Mouse (Mus musculus): ENCODE results near the gene Exoc3. TPM values are rescaled to one million over a fixed set of nuclear protein-coding genes. Genes with fewer than 3 reads are reported as not detected.
A peak's percentile ranks its signal among the peaks of the same experiment; 100 is the strongest.

The Exoc3 gene
- 10 to 100 TPM; 27.7 to 29.6 TPM for total RNA-seq (2021)
- long read RNA-seq, experiment 1, full-length matches to known transcripts, result 19 of 81 reads
- long read RNA-seq, experiment 1, partial matches to known transcripts, result 4 of 81 reads
- long read RNA-seq, experiment 1, other reads (novel, unspliced or antisense), result 58 of 81 reads
- long read RNA-seq, experiment 2, full-length matches to known transcripts, result 13 of 82 reads
- long read RNA-seq, experiment 2, partial matches to known transcripts, result 5 of 82 reads
- long read RNA-seq, experiment 2, other reads (novel, unspliced or antisense), result 64 of 82 reads

DNA sequence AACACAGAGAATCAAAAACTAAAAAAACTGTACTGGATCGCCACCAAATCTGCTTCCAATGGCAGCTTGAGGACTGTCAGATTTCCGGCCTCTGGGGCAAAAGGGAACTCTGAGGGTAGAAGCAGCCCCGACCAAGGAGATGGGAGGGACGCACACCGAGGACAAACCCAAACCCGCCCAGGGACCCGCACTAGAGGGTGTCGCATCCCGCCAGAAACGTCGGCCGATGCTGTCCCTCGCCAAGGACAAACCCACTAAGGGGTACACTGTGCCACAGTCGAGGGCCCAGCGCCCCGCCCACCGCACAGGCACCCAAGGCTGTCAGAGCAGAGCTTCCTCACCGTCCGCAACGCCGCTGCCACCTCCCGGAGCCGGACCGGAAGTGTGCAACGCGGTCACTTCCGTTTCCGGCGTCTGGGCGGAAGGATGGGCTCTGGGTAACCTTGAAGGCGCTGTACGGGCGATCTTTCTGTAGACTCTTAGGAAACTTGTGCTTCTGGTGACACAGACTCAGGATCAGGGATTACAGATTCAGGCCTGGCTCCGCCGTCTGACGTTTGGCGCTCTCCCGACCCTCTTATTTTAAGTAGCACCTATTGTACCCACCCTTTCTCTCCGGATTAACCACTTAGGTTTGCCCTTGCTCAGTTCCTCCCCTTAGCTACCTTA, at the start of gene Exoc3:
Gene Exoc3 (minus strand): TSS at position 416 of the 669 bp plus-strand sequence.
- intact Hi-C loops (cut with DNase I), result no loop called here
- DNase-seq, result peak; percentile 84 to 85

DNA sequence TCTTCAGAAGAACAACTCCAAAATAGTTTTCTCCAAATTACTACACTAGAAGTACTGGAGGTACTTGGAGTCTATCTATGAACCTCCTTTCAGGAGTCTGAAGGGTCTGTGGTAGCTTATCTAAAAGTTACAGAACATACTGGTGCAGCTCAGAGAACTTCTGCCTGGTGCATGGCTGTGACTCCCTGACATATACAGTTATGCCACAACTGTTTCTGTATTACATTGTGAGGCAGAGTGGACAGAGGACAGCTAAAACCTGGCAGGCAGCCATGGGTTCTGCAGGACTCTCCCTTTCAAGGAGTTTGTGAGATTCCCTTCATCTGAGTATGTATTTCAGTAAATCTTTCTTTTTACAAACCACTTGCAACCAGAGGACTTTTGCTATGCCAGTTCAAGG, 38.0 kb upstream of the Exoc3 start:
- intact Hi-C loops (cut with DNase I), result no loop called here
- DNase-seq, result no peak

DNA sequence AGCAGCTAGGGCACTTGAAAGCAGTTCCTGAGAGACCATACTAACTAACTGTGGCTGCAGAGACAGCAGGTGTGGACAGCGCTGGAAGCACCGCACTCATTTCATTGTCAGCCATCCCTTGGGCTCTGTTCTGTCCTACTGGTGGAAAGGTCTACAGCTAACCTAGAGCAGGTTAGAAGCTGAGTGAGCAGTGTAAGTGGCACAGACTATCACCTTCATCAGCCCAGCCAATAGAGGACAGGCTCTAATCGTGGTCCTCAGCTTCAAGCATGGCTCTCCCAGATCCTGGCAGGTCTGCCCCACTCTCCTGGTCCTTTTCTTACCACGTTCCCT, 37.3 kb upstream of the Exoc3 start:
- intact Hi-C loops (cut with DNase I), result no loop called here

DNA sequence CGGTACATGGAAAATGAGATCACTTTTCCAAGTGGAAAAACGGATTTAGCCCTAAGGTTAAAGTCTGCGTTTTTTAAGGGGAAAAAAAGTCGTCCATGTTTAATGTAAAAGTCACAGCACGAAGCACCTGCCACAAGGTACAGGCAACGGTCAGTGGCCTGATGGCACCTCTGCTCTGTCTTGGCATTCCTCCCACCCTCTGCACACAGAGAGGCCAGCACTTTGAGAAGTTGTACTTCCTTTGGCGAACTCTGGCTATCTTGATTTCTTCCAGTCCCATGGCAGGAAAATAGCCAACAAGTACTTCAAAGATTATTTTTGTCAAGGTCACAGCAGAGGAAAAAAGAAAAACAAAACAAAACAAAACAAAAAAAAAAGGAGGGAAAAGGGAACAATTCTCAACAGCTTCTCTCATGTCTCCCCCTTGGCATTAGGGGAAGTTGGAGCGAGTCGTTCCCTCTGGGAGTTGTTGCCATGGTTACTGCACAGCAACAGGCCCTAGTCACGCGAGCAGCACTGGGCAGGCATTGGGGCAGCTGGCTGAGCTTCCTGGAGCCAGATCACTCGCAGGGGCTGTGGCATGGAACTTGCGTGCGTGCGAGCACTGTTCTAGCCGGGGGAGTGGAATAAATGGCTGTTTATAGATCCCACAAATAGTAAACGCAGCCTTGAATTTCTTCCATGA, 36.8 kb upstream of the Exoc3 start:
- peak; percentile 30 to 45 for DNase-seq
- intact Hi-C loops (cut with DNase I), result no loop called here

More for the DNA sequence above, 37.3 kb upstream of the Exoc3 start:
- no peak for DNase-seq

DNA sequence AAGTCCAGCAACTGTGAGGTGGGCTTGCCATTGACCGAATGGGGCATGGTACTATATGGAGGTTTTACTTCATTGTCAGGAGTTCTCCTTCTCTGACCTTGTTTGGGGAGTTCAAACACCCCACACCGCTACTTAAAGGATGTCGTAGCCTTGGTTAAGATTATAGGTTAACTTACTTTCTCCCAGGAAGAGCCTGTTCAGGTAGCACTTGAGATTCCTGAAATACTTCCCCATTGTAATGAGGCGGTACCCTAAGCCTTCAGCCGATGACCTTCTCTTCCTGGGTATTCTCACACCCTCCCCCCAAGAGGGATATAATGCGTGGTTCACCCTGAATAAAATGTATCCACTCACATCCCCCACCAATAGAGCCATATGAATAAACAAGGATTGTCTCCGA, 29.0 kb upstream of the Exoc3 start:
- intact Hi-C loops (cut with DNase I), result no loop called here

DNA sequence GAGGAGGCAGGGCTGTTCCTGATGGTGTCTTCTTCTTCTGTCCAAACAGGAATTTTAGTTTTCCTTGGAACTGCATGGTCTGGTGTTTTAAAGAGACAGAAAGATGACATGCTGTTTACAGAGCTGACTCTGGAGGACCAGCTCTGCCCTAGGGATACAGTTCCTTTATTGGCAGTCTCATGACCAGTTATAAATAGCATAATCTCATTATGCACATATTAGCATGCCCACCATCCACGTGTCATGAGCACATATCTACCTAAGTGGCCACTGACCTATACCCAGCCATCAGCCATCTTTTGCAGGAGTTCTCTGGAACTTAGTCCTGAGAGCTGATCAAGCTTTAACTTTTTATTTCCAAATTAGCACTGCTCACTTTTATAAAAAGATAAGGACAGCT, 12.1 kb upstream of the Exoc3 start:
- intact Hi-C loops (cut with DNase I), result no loop called here

More for the DNA sequence above, 29.0 kb upstream of the Exoc3 start:
- DNase-seq, result no peak

DNA sequence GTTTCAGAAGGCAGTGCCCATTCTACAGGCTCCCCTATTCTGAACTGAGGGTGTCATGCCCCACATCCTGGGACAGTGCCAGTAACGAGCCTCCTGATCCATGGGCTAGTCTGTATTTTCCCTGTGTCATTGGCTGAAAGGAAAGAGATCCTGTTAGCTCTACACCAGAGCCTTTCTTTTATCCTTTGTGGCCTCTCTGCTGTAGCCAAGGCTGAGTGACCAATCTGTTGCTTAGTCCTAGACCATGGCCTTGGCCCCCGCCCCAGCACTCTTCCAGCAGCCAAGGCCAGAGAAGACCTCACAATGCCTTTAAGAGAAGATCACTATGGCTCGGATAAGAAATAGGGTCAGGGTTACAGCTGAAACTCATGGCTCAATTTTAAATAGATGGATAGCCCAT, 9.9 kb upstream of the Exoc3 start:
- DNase-seq, result no peak
- intact Hi-C loops (cut with DNase I), result no loop called here

More for the DNA sequence above, 12.1 kb upstream of the Exoc3 start:
- no peak for DNase-seq

DNA sequence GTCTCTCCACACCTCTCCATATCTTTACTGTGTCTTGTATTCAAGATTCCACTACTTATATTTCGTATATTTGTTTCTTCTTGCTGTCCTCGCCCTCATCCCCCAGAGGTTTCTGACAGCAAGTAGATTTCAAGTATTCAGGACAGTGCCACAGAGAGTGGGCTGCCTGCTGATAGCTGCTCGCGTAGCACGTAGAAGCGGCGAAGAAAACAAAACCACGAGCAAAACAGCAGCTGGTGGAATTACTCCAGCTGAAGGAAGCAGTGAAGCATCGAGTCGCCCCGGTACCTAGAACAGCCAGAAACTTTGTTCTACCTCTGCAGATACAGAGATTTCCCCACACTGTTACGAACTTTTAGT, 434 bp upstream of the Exoc3 start:
- intact Hi-C loops (cut with DNase I), result no loop called here
- DNase-seq, result no peak

DNA sequence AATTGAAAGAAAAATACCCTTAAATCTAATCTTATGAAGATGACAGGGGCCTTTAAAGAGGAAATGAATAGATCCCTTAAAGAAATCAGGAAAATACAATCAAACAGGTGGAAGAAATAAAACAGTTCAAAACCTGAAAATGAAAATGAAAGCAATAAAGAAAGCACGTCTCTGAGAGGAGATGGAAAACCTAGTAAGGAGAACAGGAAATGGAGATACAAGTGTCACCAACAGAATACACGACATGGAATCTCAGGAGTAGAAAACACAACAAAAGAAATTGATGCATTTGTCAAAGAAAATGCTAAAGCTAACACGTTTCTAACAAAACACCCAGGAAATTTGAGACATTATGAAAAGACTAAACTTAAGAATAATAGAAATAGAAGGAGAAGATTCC, 12.1 kb downstream of the Exoc3 start:
- no peak for DNase-seq
- intact Hi-C loops (cut with DNase I), result no loop called here

DNA sequence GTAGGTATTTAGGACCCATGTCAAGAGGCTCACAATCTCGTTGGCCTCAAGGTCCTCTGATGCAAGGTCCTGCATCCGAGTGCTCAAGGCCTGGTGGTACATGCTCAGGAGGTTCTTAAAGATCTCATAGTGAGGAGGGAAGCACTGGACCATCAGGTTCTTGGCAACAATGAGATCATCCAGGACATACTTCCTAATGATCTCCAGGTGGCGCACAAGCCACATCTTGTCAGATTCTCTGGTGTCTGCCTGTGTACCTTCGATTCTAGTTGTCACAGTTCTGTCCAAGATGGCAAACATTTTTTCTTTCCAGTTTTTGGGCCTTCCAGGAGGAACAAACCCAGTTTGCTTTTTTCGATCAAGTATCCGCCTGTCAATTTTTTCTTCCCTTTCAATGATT, 15.9 kb downstream of the Exoc3 start:
- intact Hi-C loops (cut with DNase I), result loop anchor here (5.0 kb wide), 1 partner anchor 110 kb away; no protein-coding TSS in a partner anchor
- no peak for DNase-seq

DNA sequence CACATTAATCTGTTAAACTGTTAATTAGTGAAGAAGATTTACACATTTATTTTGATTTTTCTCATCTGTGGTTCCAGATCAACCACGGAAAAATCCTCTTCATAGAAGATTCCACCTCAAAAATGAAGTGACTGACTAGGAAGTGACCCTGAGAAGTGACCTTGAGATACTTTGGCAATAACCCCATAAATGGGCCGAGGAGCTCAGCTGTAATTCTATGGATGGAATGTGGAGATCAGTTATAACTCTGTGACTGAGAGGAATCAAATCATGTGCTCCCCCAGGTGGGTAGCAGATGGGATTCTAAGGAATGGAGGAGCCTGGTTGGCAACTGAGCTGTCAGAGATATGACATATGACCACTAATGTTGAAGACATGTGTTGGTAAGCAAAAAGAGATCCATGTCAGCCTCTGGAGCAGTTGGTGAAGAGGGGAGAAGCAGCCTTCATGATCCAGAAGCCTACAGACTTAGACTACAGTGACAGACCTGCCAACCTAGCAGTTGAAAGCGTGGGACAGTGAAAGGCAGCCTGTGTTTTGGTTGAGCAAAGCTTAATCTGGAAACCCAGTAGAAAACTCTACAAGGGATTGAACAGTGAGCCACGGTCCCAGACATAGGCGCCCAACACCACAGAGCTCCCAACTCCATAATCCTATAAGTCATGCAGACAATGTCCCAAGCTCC, 25.4 kb downstream of the Exoc3 start:
- DNase-seq, result no peak
- intact Hi-C loops (cut with DNase I), result no loop called here

DNA sequence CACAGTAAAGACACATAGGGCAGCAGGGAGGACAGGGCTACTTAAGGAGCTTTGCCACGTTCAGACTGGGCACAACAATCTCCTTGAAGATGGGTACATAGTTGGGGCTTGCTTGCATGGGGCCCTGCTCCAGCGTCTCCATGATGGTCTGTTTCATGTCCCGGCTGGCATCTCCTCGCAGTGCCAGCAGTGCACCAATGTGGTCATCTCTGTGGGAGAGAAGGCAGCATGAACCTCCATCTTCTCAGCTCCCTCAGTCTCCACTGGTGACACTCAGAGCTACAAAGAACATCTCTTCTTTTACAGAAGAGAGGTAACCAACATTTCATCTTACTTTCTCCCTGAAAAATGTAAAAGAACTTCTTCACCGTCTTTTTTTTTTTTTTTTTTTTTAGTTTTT, 36.5 kb downstream of the Exoc3 start:
- intact Hi-C loops (cut with DNase I), result no loop called here
- DNase-seq, result no peak

DNA sequence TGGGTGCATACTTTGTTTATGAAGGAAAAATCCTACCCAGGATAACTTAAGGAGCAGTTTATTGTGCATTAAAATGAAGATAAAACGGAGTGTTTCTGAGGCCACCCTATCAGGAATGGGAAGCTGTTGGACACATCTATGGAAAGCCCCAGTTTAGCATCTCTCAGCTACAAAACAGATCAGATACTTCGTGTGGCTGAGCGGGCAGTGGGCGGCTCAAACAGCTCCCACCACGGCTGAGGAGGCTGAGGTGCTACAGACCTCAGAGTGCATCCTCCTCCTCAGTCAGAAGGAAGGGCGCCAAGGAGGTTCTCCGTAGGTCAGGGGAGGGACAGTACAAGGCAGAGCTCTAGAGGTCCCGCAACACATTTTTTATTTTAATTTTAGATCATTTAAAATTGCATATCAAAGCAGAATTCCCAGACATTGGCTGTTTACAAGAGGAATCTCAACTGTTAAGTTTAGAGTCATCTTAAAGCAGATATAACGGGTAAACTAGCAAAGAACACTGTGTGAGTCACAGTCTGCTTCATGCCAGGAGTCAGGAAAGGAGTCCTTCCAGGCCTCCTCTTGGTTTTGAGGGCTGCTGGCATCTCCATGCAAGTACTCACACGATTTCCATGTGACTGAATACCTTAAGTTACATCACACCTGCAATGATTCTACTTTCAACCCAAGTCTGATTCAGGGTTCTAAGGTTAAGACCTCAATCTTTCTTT, 38.9 kb downstream of the Exoc3 start:
- DNase-seq, result no peak
- intact Hi-C loops (cut with DNase I), result no loop called here

DNA sequence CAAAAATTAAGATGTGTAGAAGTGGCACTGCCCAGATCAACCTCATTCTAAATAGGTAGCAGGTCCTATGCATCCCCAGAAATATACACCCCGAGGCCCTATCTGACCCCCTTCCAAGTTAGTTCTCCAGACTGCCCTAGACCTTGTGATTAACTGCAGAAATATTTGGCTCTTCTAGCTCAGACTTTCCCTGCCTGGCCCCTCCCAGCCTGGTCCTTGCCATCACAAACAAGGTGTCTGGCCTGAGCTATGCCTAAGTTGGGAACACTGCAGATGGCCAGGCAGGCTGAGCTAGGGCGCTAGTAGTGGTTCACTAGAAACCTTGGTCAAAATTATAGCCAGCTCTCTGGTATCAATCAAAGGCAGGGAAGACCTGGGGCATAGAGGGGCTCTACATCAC, 41.0 kb downstream of the Exoc3 start:
- DNase-seq, result no peak
- intact Hi-C loops (cut with DNase I), result no loop called here

DNA sequence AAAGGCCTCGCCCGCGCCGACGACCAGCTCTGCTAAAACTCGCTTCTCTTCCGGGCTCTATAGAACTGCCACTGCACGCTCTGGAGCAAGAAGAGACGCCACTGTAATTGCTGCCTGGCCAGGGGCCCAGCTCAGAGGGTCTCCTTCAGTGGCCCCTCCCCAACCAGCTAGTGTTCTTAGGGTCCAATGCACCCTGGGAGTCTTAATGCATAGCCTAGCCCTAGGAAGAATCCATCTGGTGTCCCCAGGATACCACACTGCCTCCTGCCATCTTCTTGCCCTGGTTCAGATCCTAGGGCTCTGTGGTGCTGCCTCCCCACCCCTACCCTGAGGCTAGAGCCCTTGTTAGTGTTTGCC, 41.5 kb downstream of the Exoc3 start:
- intact Hi-C loops (cut with DNase I), result no loop called here
- DNase-seq, result no peak

DNA sequence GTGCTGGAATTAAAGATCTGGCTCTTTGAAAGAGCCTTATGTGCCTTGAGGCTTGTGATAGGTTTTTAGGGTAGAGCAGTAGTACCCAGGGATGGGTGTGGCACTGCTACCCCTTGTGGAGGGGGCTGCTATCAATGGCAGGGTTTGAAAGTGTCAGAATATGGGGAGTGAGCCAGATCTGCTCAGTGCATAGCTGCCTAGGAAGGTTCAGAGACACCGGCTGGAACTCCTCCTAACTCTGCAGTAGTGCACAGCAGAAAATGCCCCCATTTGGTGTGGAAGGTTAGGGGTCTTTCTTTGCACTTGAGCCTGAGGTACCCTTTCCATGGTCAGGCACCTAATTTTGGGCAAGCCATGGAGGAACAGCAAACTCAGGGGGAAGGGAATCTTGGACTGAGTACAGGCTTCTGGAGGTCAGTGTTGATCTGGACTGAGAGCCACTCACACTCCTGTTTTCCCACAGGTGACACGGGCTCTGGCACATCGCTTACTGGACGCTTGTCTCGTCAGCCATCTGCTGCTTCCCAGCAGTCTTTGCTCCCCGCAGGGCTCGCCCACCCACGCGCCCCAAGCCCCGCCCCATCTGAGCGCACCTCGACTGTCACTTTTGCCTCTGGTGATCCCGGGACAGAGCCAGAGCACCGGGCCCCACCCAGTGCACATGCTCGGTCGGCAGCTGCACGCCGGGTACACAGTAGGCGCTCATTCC, 42.0 kb downstream of the Exoc3 start:
- DNase-seq, result peak in 1 of 2 experiments; percentile 22
- intact Hi-C loops (cut with DNase I), result no loop called here

DNA sequence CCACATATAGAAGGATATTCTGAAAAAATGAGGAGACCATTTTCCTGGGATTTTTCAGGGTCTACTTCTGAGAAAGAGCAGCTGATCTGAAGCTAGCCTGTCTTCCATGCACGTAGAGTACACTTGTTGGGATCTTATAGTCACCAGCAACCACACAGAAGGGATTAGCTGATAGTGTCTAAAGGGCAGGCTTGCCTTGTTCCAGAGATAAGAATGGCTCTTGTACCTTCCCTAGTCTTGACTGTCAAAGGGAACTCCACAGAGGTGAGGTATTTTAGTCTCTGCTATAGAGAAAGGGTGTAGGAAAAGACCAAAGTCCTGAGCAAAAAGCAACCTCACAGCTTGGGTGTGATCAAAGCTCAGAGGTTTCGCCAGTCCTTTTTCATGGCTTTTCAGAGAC, 61.2 kb downstream of the Exoc3 start:
- no peak for DNase-seq
- intact Hi-C loops (cut with DNase I), result no loop called here

DNA sequence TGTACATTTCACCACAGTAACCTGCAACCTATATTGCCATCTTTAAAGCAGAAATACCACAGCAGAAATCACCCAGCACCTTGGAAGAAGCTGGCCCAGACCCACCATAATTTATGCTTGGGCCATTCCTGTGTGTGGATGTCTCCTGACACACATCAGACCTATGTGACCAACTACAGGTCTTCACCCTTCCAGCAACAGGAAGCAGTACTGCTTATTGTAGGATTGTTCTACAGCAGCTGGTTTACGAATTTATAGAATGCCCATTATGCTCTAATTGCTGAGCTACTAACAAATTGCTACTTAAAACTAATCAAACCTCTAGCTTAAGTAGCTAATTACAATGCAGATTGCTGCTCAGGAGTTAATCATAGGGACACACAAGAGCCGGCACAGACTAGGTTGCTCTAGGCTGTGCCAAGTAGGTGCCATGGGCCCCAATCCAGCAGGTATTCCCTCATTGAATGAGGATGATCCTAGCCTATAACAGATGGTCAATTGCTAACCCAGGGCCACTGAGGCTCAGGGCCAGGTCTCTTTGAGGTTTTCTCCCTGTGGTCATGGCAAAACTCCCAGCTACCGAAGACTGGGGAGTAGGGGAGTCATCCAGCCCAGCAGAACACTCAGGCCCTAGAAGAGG, 62.4 kb downstream of the Exoc3 start:
- DNase-seq, result no peak
- intact Hi-C loops (cut with DNase I), result no loop called here

DNA sequence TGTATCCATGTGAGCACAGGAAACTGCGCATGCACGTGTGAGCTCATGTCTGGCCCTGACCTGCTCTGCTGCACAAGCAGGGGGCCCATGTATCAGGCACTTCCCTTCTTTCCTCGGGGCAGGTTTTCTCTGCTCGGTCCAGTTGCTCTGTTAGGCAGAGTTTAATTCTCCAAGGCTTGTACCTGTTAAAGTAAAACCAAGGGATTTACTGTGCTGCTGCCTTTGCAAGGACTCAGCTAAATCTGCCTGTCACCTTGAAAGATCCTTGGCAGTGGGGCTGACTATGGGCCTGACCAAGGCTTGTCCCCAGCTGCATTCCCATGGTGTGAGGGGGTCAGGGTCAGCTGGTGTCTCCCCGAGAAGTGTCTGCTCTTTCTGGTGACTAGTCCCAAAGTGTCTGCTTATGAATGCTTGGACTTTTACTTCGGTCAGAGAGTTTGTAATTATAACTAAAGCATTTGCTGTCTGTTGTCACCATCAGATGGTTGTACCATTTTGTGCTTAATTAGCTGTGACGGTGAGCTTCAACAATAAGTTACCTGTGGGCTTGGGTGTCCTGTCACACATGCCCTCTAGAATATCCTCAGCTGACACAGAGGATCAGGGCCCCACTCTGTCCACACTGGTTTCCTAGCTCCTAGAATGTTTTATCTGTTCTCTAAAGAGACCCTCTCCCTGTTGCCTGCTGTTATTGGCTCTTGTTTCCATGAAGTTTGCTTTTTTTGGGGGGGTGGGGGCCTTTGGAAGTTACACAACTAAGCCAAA, 64.2 kb downstream of the Exoc3 start:
- intact Hi-C loops (cut with DNase I), result no loop called here
- no peak for DNase-seq

Measured in gastrocnemius, postnatal 36 days (tissue).